Mouse (Mus musculus): Measurements from ENCODE around the gene Zfhx2.

DNA sequence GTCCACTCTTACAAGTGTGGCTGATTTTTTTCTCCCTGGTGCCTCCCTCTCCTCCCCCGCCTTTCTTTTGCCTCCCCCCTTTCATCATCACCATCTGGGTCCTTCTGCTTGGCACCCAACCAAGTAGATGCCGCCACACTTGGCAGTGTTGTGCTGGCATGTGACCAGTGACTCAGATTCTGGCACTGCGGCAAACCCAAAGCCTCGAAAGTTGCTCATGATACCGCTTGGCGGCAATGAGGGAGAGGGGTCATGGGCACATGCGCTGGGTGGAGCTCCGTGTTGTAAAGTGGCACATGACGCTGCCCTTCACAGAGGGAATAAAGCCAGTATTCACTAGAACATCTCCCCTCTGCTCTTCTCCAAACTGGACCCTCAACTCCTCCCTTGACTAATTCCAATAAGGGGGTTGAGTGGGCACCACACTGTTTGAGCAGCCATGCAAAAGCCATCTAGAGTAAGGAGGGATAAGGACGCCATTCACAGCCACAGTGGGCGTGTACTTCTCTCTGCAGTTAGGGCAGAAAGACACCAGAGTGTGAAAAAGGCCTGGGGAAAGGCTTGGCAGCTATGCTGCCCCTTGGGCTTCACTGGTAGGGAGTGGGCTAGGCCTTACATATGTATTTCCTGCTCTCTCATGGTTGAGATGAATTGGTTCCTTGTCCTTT lies 36.8 kb downstream of the Zfhx2 start:
- no peak for TF ChIP-seq EP300 (optimal IDR thresholded peaks at IDR 0.05)
- no peak for TF ChIP-seq CTCF (IDR thresholded peaks at IDR 0.05; ENCODE audit: low read depth)
